Mouse (Mus musculus): ENCODE data around the gene Fut2. TPM values are rescaled to one million over a fixed set of nuclear protein-coding genes. Genes with fewer than 3 reads are reported as not detected.
A peak's percentile ranks its signal among the peaks of the same experiment; 100 is the strongest.

Gene Fut2
- polyA plus RNA-seq, 1 experiment from 2014 or later = 0.57 TPM

DNA sequence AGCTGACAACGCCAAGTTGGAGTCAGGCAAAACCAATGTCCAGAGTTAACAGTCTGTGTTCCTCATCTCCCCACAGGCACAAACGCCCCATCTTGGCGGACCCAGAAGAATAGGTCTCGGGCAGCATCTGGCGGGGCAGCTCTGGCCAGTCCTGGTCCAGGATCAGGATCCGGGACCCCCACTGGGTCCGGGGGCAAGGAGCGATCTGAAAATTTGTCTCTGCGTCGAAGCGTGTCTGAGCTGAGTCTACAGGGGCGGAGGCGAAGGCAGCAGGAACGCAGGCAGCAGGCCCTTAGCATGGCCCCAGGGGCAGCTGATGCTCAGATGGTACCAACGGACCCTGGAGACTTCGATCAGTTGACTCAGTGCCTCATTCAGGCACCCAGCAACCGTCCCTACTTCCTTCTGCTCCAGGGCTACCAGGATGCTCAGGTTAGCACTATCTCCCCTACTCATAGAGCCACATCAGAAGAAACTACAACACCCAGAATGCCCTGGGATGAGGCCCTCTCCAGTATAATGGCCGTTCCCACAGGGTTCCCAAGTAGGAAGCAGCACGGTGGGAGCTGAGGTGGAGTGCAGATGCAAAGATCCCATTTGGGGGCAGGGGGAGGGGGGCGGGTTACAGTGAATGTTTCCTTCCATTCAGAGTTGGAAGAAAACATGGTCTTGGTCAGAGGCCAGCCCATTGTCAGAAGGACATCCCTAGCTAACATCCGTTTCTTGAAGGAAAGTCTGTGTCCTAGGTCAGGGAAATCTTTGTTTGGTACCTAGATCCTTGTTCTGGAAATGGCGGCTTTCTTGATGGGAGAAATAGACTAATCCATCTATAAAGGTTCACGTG lies 35.9 kb downstream of the Fut2 start:
- WGBS = 73% methylated on average over 23 of the region's 23 CpGs
- 0 out of 2 replicates have a peak overlapping the region, but pooled peaks have one; percentile 11 for H3K4me2 ChIP-seq (replicated peaks; ENCODE audit: low read depth, low read length)
- ATAC-seq (ENCODE audit: low FRiP score, low TSS enrichment) = no peak

DNA sequence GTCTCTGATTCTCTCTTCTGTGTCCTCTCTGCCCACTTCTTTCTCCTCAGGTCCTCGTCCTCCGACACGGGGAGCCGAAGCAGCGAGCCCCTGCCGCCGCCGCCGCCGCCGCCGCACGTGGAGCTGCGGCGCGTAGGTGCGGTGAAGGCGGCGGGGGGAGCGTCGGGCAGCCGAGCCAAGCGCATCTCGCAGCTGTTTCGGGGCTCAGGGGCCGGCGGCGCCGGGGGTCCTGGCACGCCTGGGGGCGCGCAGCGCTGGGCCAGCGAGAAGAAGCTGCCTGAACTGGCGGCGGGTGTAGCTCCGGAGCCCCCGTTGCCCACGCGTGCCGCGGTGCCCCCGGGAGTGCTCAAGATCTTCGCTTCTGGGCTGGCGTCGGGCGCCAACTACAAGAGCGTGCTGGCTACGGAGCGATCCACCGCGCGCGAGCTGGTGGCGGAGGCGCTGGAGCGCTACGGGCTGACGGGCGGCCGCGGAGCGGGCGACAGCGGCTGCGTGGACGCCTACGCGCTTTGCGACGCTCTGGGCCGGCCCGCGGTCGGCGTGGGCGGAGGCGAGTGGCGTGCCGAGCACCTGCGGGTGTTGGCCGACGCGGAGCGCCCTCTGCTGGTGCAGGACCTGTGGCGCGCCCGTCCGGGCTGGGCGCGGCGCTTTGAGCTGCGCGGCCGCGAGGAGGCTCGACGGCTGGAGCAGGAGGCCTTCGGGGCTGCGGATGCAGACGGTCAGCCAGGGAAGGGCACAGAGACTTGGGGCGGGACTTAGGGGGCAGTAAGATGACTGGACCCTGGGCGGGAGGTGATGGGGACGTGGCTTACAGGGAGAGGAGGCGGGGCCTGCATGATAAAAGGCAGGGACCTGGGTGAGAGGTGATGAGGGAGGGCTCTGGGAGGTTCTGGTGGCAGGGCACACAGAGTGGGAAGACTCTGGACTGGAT lies 37.6 kb downstream of the Fut2 start:
- H3K9me3 ChIP-seq (ENCODE audit: low read length) = no peaks in the 10 kb centered on the region
- H3K9ac ChIP-seq (replicated peaks; ENCODE audit: low read length) = peak overlapping the region; percentile 75
- 0 out of 2 replicates have a peak, but pooled peaks cover 3% of the 10 kb centered on the region for H3K27me3 ChIP-seq (ENCODE audit: insufficient read depth, low read length)
- H3K4me1 ChIP-seq (ENCODE audit: insufficient read depth, low read length) = peaks cover 15% of the 10 kb centered on the region
- peak; percentile 60 for ATAC-seq (ENCODE audit: low FRiP score, low TSS enrichment)
- peak overlapping the region; percentile 96 for H3K4me2 ChIP-seq (replicated peaks; ENCODE audit: low read depth, low read length)
- peak overlapping the region; percentile 65 for H3K4me3 ChIP-seq (ENCODE audit: low read length)
- H3K36me3 ChIP-seq (ENCODE audit: insufficient read depth, low read length) = no peaks in the 10 kb centered on the region
- WGBS = under 1% methylated on average over 100 of the region's 105 CpGs
- peak overlapping the region; percentile 65; the same call in 1 of the 2 replicates for H3K27ac ChIP-seq (ENCODE audit: low read length)

More for the DNA sequence above, 35.9 kb downstream of the Fut2 start:
- no peak overlapping the region for H3K27ac ChIP-seq (ENCODE audit: low read length)
- no peaks in the 10 kb centered on the region for H3K36me3 ChIP-seq (ENCODE audit: insufficient read depth, low read length)
- H3K27me3 ChIP-seq (ENCODE audit: insufficient read depth, low read length) = 0 out of 2 replicates have a peak, but pooled peaks cover 3% of the 10 kb centered on the region
- H3K4me1 ChIP-seq (ENCODE audit: insufficient read depth, low read length) = peaks cover 17% of the 10 kb centered on the region
- H3K9ac ChIP-seq (replicated peaks; ENCODE audit: low read length) = no peak overlapping the region
- no peak overlapping the region for H3K4me3 ChIP-seq (ENCODE audit: low read length)
- no peaks in the 10 kb centered on the region for H3K9me3 ChIP-seq (ENCODE audit: low read length)

DNA sequence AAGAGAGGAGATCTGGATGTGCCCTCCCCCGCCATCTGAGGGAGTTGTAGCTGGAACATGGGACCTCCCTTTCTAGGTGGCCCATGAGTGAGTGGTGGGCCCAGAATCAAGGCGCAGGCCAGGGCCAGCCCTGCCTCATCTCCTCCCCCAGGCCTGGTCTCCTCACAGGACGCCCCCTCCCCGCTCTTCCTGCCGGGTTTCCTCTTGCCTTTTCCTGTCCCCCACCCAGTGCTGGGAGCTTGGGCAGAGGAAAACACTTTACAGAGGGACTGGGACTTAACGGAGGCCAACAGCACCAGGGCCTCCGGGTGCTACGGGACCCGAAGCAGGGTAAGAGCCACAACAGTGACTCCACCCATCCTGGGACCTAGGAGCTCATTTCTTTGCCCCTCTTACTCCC lies 38.9 kb downstream of the Fut2 start, which contains the start of gene Rasip1:
TSS of gene Rasip1 (plus strand) at position 228 of the 400 bp plus-strand sequence.
- peak; percentile 32; the same call in 1 of the 2 replicates for ATAC-seq (ENCODE audit: low FRiP score, low TSS enrichment)
- no peaks in the 10 kb centered on the region for H3K36me3 ChIP-seq (ENCODE audit: insufficient read depth, low read length)
- 70% methylated on average over 9 of the region's 9 CpGs for WGBS

DNA sequence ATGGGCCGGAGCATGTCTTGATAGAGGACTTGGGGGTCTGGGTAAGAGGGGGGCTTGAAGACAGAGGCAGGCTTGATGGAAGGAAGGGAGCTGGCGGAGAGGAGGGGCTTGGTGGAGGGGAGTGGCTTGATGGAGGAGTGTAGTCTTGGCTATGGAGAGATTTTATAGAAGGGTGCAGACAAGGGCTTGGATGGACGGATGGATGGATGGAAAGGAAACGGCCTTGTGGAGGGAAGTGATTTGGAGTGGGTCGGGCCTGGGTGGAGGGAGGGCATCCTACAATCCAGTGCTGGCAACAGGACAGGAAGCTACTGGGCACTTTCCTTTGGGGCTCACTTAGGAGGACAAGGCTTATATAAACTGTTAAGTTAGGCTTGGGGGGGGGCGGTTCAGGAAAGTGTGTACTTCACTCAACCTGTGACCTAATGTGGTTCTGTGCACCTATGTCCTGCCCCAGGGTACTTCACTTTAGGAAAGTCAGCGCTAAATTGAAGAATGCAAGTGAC lies 39.6 kb downstream of the Fut2 start:
- Histone ChIP-seq H3K4me1 (ENCODE audit: insufficient read depth, low read length) (peaks cover 6% of the 10 kb centered on the region; the same call in 1 of the 2 replicates), H3K9ac (replicated peaks; ENCODE audit: low read length) (no peak overlapping the region), H3K27ac (ENCODE audit: low read length) (peak overlapping the region; percentile 65; the same call in 1 of the 2 replicates), H3K36me3 (ENCODE audit: insufficient read depth, low read length) (no peaks in the 10 kb centered on the region), H3K9me3 (ENCODE audit: low read length) (no peaks in the 10 kb centered on the region), H3K4me2 (replicated peaks; ENCODE audit: low read depth, low read length) (peak overlapping the region; percentile 4; the same call in 1 of the 2 replicates), H3K27me3 (ENCODE audit: insufficient read depth, low read length) (0 out of 2 replicates have a peak, but pooled peaks cover 3% of the 10 kb centered on the region), H3K4me3 (ENCODE audit: low read length) (no peak overlapping the region)
- ATAC-seq (ENCODE audit: low FRiP score, low TSS enrichment) = no peak
- WGBS = 82% methylated on average over 7 of the region's 7 CpGs

More for the DNA sequence above, 38.9 kb downstream of the Fut2 start, which contains the start of gene Rasip1:
- peak within 1 kb of the TSS; percentile 96 for H3K4me2 ChIP-seq (replicated peaks; ENCODE audit: low read depth, low read length)
- H3K4me1 ChIP-seq (ENCODE audit: insufficient read depth, low read length) = peaks cover 8% of the 10 kb centered on the region
- H3K9ac ChIP-seq (replicated peaks; ENCODE audit: low read length) = peak within 1 kb of the TSS; percentile 75
- no peaks in the 10 kb centered on the region for H3K9me3 ChIP-seq (ENCODE audit: low read length)
- 0 out of 2 replicates have a peak, but pooled peaks cover 3% of the 10 kb centered on the region for H3K27me3 ChIP-seq (ENCODE audit: insufficient read depth, low read length)
- H3K27ac ChIP-seq (ENCODE audit: low read length) = peak within 1 kb of the TSS; percentile 65
- H3K4me3 ChIP-seq (ENCODE audit: low read length) = peak within 1 kb of the TSS; percentile 65

DNA sequence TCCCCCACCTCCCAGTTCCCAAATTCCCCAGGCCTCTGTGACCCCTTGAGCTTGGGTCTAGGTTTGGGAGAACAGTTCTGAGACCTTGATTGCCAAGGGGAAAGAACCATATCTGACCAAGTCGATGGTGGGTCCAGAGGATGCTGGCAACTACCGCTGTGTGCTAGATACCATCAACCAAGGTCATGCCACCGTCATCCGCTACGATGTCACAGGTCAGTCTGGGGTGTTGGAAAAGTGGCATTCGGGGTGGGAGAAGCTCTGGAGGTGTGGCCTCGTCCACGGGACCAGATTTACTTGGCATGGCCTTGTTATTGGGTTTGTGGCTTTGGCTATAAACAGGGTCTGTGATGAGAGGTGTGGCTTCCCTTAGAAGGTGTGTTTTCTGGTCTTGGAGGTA lies 40.7 kb downstream of the Fut2 start:
- H3K9me3 ChIP-seq (ENCODE audit: low read length) = no peaks in the 10 kb centered on the region

DNA sequence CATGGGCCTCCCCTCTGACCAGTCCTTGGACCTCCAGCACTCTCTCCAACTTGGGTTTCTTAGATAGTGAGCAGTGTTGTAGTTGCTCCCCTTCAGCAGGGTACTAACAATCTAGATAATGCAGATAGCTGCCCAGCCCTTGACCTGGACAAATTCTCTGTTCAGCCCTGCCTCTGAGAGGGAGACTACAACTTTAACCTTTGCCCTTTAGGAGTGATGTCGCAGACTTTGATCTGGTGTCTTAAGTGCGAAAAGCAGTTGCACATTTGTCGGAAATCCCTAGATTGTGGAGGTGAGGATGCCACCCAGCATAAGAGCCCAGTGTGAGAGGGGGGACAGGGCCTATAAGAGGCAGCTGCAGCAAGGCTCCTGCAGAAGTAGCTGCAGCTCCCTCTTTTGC lies 41.5 kb downstream of the Fut2 start:
- WGBS = 54% methylated on average over 3 of the region's 3 CpGs
- no peak overlapping the region for H3K4me2 ChIP-seq (replicated peaks; ENCODE audit: low read depth, low read length)
- ATAC-seq (ENCODE audit: low FRiP score, low TSS enrichment) = no peak
- H3K9me3 ChIP-seq (ENCODE audit: low read length) = no peaks in the 10 kb centered on the region
- H3K9ac ChIP-seq (replicated peaks; ENCODE audit: low read length) = no peak overlapping the region
- no peaks in the 10 kb centered on the region for H3K36me3 ChIP-seq (ENCODE audit: insufficient read depth, low read length)
- H3K27me3 ChIP-seq (ENCODE audit: insufficient read depth, low read length) = 0 out of 2 replicates have a peak, but pooled peaks cover 3% of the 10 kb centered on the region
- H3K4me1 ChIP-seq (ENCODE audit: insufficient read depth, low read length) = peaks cover 6% of the 10 kb centered on the region; the same call in 1 of the 2 replicates
- H3K27ac ChIP-seq (ENCODE audit: low read length) = no peak overlapping the region
- H3K4me3 ChIP-seq (ENCODE audit: low read length) = no peak overlapping the region

More for the DNA sequence above, 40.7 kb downstream of the Fut2 start:
- Histone ChIP-seq H3K4me3 (ENCODE audit: low read length) (no peak overlapping the region), H3K27me3 (ENCODE audit: insufficient read depth, low read length) (0 out of 2 replicates have a peak, but pooled peaks cover 3% of the 10 kb centered on the region), H3K4me2 (replicated peaks; ENCODE audit: low read depth, low read length) (no peak overlapping the region), H3K4me1 (ENCODE audit: insufficient read depth, low read length) (peaks cover 6% of the 10 kb centered on the region; the same call in 1 of the 2 replicates), H3K9ac (replicated peaks; ENCODE audit: low read length) (no peak overlapping the region), H3K36me3 (ENCODE audit: insufficient read depth, low read length) (no peaks in the 10 kb centered on the region), H3K27ac (ENCODE audit: low read length) (no peak overlapping the region)
- no peak for ATAC-seq (ENCODE audit: low FRiP score, low TSS enrichment)
- 87% methylated on average over 8 of the region's 8 CpGs for WGBS

DNA sequence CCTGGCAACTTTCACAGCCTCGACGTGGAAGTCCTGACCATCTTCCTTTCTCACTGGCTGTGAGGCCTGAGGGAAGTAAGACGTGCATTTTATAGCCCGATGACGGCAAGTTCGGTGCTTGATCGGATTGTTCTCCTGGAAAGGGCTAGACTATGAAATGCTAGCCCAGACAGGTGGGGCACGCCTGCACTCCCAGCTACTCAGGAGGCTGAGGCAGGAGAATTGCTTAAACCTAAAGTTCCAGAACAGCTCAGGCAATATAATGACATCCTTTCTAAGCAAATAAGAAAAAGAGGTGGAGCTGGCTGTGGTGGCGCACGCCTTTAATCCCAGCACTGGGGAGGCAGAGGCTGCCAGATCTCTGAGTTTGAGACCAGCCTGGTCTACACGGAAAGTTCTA lies 42.7 kb downstream of the Fut2 start:
- no peak for ATAC-seq (ENCODE audit: low FRiP score, low TSS enrichment)
- H3K27me3 ChIP-seq (ENCODE audit: insufficient read depth, low read length) = 0 out of 2 replicates have a peak, but pooled peaks cover 9% of the 10 kb centered on the region
- WGBS = 92% methylated on average over 11 of the region's 11 CpGs
- H3K27ac ChIP-seq (ENCODE audit: low read length) = no peak overlapping the region
- no peak overlapping the region for H3K9ac ChIP-seq (replicated peaks; ENCODE audit: low read length)
- peaks cover 4% of the 10 kb centered on the region; the same call in 1 of the 2 replicates for H3K4me1 ChIP-seq (ENCODE audit: insufficient read depth, low read length)
- H3K36me3 ChIP-seq (ENCODE audit: insufficient read depth, low read length) = no peaks in the 10 kb centered on the region
- no peaks in the 10 kb centered on the region for H3K9me3 ChIP-seq (ENCODE audit: low read length)
- no peak overlapping the region for H3K4me2 ChIP-seq (replicated peaks; ENCODE audit: low read depth, low read length)
- H3K4me3 ChIP-seq (ENCODE audit: low read length) = no peak overlapping the region

DNA sequence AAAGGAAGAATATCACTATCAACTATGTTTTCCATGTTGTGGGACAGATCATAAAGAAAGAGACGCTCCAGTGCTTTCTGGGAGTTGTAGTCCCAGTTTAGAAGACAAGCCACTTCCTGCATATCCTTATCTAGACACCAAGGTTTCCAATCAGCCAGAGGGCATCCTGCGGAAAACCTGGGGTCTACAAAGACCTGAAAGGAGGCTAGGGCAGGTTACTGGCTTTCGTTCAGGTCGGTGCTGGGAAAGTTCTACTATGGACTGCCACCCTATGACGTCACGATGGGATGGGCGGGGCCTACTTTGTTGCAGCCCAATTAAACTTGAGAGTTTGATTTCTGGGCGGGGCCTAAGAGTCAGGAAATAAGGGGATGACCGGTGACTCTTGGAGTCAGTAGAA lies 44.8 kb downstream of the Fut2 start, which contains the start of gene Izumo1:
TSS of gene Izumo1 (plus strand) at position 369 of the 400 bp plus-strand sequence.
- no peak within 1 kb of the TSS for H3K27ac ChIP-seq (ENCODE audit: low read length)
- ATAC-seq (ENCODE audit: low FRiP score, low TSS enrichment) = no peak
- H3K36me3 ChIP-seq (ENCODE audit: insufficient read depth, low read length) = no peaks in the 10 kb centered on the region
- no peaks in the 10 kb centered on the region for H3K9me3 ChIP-seq (ENCODE audit: low read length)
- WGBS = 37% methylated on average over 9 of the region's 9 CpGs
- no peak within 1 kb of the TSS for H3K4me3 ChIP-seq (ENCODE audit: low read length)
- peaks cover 18% of the 10 kb centered on the region for H3K27me3 ChIP-seq (ENCODE audit: insufficient read depth, low read length)
- no peak within 1 kb of the TSS for H3K9ac ChIP-seq (replicated peaks; ENCODE audit: low read length)
- H3K4me2 ChIP-seq (replicated peaks; ENCODE audit: low read depth, low read length) = no peak within 1 kb of the TSS
- peaks cover 12% of the 10 kb centered on the region for H3K4me1 ChIP-seq (ENCODE audit: insufficient read depth, low read length)

DNA sequence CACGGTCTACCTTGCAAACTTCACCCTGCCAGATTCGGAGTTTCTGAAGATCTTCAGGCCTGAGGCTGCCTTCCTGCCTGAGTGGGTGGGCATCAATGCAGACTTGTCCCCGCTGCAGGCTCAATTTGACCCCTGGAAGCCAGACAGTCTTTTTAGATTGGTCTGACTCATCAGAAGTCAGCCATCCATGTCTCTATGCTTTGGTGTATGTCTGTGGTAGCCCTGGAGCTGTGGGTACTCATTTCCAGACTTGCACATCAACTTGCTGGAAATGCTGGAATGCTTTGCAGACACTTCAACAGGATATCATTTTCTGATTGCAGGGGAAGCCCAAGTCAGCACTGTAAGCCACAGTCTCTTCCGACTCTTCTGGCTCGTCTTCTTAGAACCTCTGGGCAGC lies 46.6 kb downstream of the Fut2 start:
- H3K36me3 ChIP-seq (ENCODE audit: insufficient read depth, low read length) = no peaks in the 10 kb centered on the region
- no peak for ATAC-seq (ENCODE audit: low FRiP score, low TSS enrichment)
- 85% methylated on average over 5 of the region's 5 CpGs for WGBS
- H3K27ac ChIP-seq (ENCODE audit: low read length) = no peak overlapping the region
- H3K4me1 ChIP-seq (ENCODE audit: insufficient read depth, low read length) = peaks cover 16% of the 10 kb centered on the region
- H3K4me2 ChIP-seq (replicated peaks; ENCODE audit: low read depth, low read length) = no peak overlapping the region
- H3K27me3 ChIP-seq (ENCODE audit: insufficient read depth, low read length) = peaks cover 23% of the 10 kb centered on the region
- H3K9ac ChIP-seq (replicated peaks; ENCODE audit: low read length) = no peak overlapping the region
- H3K4me3 ChIP-seq (ENCODE audit: low read length) = no peak overlapping the region
- no peaks in the 10 kb centered on the region for H3K9me3 ChIP-seq (ENCODE audit: low read length)

Measured in kidney, embryonic 16.5 days (tissue).